Mouse (Mus musculus) frontal cortex, adult (tissue): ENCODE data around the gene Fgf12.

ENCODE experiments used
- ATAC-seq: cut with Nextera tagmentation; 2 replicates; pipeline ENCODE4 v1.9.2; 2017; ENCODE audit warnings: mild to moderate bottlenecking, moderate library complexity, mixed read lengths; ENCODE audit not compliant: low TSS enrichment

The Fgf12 gene

DNA sequence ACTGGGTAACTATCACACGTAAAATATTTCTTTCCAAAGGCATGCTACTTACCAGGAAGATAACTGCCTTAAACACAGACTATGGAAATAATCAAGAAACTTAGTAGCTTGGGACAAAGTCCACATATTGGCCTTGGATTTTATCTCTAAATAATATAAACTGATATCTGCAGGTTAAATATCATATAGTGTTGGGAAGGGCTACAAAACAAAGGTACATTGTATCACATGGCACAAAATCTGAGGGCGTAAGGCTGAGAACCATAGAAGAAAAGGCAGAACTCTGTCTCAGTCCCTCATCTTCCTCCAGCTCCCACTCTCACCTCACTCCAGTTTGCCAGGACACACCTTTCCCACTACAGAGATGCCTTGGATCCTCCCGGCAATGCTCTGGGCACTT, 417.8 kb downstream of the Fgf12 start:
- ATAC-seq = no peak

DNA sequence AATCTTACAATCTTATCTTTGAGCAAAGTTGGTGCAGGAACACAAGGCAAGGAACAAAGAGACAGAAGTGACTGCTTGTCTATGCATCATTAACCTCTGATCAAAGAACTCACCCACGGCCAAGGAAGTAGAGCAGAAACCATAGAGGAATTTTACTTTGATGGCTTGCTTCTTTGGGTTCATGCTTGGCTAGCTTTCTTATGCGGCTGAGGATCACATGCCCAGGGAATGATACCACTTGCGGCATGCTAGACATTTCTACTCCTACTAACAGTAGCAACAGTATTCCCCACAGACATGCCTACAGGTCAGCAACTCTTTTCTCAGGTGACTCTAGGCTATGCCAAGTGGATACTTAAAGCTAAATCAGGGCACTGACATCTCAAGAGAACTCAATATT, 429.3 kb downstream of the Fgf12 start:
- ATAC-seq = no peak

DNA sequence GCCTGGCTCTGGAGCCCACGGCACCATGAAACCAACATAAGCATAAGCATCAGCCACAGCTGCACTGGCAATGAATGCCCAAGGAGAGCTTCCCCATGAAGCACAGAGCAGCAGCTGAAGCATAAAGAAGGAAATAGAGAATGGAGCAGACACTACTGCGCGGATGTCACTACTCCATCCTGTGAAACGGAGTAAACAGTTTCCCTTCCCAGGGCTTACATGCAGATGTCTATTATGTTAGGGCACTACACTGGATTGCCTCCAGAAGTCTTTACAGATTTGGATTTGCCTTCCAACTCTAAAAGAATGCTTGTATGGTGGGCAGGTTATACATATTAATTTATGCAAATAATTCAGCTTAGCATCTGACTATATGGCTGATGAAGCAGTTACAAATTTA, 441.2 kb downstream of the Fgf12 start:
- peak; percentile 70 for ATAC-seq

DNA sequence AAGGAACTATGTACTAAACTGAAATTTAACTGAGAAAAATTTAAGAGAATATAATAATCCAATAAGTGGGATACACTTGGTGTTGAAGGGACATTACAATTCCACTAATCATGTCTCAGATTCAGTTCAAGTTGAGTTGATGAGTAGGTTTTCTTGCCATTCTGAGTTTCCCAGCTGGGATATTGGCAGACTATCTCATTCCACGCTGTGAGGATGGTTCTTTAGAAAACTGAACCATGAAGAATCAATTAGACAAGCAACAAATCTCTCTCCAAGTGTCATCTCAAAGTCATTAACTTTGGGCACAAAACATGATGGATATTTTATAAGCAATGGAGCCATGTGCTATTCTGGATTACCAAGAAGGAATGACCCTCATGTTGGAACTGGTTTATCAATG, 449.0 kb downstream of the Fgf12 start:
- ATAC-seq = no peak

DNA sequence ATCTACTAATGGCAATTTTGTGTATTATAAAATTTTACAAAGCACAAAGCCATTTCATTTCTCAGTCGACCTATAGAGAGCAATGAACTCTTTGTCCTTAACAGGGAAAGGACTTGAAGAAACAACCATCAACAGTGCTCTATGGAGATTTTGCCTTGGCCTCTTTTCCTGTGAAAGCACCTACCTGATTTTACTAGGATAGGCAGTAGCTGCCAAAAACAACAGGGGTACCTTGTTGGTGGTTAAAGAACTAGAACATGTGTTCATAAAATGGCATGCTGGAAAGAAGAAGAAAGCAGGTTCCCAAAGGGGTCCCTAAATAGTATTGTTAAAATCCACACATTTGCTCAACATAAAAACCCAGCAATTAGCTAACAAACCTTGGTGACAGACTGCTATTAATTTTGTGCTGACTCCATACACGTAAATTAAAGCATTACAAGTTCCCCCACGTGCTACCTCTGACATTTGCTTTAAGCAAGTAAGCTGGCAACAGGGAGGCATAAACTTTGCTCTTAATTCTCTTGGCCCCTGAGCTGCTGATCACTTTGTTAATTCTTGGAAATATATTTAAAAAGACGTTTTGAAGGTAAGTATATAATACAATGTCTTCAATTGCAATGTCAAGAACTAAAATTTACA, 463.1 kb downstream of the Fgf12 start:
- ATAC-seq = no peak

DNA sequence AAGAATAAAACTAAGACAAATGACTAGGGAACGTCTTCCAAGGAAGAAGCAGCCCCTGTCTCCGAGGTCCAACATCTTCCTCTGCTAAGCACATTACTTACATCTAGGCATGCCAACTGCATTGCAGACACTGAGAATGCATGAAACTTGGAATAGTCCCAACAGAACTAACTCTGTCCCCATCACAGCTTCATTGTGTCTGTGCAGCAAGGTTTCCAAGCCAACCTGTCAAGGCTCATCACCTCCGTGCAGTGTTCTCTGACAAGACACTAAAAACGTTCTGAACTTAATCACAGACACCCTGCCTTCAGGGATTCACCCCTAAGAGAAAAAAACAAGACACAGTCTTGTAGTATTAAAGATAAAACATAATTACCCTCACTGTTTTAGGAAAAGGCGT, 495.0 kb downstream of the Fgf12 start:
- peak; percentile 34; the same call in 1 of the 2 replicates for ATAC-seq

DNA sequence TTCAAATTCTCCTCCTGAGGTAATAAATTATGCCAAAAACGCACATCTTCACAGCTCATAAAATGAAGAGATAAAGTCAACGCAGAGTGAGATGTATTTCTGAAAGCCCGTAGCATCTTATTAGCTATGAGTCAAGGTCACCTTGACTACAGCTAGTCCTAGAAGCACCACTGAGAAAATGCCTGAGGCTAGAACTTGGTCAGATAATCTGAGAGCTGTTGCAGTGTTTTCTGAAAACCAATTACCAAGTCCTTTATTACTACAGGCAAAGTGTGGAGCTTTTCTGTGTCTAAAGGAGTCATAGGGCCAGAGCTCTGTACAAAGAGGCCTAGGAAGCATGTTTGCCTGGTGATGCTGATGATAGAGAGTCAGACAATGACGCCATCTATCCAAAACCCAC, 498.6 kb downstream of the Fgf12 start:
- ATAC-seq = no peak

DNA sequence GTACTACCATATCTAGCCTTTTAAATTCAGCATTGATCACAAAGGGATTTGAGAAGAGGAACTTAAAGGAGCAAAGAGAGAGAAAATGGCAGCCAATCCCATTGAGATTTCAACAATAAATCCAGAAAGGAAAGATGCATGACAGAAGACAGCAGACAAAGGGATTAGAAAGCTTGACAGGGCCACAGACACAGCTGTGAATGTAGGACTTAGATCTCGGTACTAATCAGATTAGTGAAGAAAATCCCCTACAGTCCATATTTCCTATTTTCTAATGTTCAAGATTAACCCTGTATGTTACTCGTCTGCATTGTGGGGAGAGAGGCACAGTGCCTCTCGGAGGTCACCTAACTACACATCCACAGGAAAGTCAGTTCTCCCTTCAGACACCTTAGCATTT, 500.9 kb downstream of the Fgf12 start:
- no peak for ATAC-seq

DNA sequence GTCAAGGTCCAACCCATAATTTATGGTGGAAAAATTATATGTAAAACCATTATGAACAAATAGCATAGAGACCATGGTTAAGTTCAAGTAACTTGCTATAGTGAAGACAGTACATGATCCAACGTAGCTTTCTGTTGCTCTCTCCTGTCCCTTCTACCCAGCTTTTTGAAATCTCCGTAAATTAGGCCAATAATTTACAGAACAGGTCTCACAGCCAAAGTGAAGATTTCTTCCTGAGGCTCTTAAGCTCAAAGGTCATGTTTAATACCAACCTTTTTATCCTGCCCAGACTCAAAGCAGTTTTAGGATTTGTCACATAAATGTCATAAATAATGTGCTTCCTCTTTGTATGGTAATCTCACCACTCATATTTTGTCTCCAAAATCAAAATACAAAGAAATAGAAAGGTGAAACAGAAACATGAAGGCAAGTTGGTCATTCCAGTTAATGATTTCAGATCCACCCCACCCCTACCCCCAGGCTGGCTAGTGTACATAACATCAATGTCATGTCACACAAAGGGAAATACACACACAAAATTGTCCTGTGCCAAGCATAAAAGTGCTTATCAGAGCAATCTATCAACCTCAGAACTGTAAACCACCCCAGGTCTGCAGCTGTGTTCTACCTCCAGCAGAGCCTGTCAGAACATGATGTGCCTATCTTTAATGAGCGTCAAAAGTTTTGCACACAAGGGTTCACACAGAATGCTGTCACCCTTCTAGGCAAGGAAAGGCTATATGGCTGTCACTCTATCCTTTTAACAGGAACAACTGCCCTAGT, 509.8 kb downstream of the Fgf12 start:
- no peak for ATAC-seq

DNA sequence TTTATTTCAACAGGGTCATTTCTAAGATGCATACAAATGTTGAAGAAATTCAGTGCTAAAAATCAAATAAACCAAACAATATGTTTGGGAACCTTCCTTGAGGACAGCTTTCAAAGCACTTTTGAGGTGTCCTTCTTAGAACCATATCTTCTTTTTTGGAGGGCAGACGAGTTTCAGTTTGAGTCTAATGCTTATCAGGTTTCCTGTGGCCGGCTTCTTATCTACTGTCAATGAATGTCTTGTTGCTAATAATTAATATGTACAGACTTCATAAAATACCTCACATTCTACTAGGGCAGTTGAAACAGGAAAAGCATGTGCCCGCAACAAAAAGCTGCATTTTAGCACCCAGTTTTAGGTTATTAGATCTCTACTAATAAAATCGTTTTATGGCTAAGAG, 513.5 kb downstream of the Fgf12 start:
- ATAC-seq = no peak

DNA sequence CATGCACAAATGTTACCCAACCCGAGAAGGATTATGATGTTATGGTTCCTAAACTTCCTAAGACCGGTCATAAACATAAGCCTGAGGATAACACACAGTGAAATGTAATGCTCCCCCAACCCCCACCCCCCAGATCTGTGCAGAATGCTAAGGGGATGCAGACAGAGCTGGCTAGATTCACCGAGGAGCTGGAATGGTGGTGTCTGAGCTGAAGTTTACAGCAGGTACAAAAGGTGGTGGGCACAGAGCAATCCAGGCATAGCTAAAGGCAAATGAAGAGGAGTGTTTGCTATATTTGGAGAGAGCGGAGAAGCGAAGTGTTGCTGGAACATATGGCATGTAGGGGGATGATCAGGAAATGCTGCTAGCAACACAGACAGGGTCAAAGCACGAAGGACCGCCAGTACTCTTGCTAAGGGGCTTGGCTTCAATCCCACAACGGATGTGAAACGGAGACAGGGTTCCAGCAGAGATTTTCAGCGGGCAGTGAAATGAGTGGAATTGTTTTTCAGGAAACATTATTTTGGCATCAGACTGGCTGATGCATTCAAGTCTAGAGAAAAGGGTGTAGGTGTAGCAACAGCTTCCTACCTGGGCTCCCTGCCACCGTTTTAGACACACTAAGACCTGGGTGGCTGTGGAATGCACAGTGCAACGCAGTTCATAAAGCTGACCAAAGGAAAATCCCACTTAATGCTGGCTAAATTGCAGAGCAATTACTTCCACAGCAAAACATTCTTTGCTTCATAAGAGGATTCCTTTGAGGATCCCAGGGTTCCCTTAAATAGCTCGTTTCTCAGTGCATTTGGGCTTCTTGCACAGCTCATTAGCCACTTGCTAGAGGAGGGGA, 514.6 kb downstream of the Fgf12 start:
- peak; percentile 87 for ATAC-seq

DNA sequence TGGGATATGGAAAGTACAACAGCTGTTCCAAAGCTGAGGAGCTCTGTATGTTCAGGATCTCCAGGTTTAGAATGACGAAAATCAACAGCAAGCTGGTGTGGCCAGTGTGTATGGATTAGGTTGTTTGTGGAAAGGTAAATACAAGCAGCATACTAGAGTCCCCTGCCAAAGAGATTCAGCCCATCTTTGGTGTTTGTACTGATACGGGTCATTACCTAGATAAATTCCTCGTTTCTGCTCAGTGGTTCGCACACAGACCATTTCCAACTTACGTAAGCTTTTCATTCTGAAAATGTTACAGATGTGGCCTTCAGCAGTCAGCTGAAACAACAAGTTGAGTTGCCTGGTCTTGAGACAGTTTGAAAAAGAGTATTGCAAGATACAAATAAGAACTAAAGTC, 536.9 kb downstream of the Fgf12 start:
- ATAC-seq = no peak

DNA sequence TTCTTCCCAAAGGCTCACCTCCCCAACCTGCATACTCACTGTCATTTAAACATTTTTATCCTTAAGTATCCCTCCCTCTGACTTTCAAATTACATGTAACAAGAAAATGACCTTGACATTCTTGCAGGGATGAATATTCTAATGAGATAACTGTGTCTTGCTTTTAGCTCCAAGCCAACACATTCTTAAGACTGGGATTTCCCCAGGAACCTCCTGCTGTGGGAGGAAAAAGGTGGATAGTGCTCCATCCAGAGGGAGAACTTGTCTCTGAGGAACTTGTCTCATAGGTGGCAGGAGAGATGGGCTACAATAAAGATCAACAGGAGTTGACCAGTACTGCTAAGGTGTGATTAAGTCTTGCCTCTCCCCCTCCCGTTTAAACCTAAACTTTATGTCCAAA, 540.5 kb downstream of the Fgf12 start:
- ATAC-seq = no peak

DNA sequence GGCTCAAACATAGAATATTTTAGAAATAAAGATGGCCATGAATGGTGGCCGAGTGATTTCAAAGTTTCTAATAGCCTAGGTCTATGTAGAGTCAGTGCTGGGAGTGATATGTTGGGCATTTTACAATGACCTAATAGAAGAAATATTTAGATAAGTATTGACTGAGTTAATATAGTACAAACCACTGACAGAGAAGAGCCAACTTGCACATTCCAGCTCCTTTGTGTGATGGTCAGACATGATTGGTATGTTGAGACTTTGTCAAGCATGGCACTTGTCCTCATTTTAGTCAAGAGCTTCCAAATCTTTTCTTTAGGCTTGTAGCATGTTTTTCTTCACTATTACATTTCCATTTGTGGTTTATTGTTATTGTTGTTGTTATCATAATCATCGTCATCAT, 596.4 kb downstream of the Fgf12 start:
- no peak for ATAC-seq

DNA sequence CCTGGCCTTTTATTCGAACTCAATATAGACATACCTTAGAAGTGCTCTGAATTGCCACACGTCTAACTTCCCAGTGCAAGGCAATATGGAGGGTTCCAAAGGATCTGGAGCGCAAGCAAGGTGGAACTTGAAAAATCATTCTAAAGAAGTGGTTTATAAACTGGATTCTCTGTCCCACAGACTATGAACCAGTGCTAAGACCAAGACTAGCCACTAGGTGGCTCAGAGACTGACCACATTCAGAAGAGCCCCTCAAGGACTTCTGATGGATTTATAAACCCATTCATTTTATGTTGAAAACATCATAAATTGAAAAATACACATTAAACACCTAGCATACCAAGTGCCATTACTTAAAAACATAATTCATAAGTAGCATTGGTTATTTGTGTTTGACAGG, 611.9 kb downstream of the Fgf12 start:
- ATAC-seq = no peak

DNA sequence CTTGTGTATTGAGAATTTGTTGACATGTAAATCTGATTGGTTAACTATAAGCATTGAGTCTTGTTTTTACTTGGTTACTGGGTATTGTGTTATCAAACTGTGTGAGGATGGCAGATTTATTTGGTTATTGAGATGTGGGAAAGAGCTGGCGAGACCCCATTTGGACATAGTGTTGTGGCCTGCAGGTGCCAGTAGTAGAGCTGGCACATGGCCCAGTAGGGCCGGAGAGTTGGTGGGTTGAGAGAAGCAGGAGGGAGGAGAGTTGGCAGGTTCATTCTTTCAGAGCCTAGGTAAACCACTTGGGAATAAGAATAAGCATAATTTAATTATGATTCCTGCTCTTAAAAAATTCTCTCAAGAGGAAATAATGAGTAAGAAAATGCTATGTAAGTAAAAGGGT, 625.9 kb downstream of the Fgf12 start:
- no peak for ATAC-seq
